In the genomic region with DNA sequence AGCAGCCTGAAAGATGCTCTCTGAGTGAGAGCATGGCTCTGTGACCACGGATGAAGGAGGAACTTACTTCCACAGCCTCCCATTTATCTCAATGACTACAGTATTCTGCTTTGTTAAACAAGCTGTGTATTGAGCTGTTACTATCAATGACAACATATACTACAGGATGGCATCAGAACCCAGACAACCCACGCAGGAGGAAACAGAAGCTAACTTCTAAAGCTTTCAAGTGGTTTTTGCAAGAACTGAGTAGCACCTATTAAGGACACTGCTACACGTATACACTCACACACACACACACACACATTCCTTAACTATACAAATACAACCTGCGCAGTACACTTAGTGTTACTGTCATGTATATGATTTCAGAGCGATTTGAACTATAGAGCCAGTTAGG, we compare ENCODE assay signal across 13 mouse cellular contexts.
"Had no signal": no experiment of that assay in that cellular context is flagged by ENCODE, and none has a peak within 500 bp of the region (broad histone marks: within the 10 kb centered on the region; RNA-seq: fewer than 3 reads in every experiment).

No protein-coding gene starts in this region.

- H3K9me3 ChIP-seq: liver, embryonic 13.5 days; midbrain, embryonic 15.5 days had no signal

- H3K4me3 ChIP-seq: layer of hippocampus, adult 2 months; liver, embryonic 13.5 days; midbrain, embryonic 15.5 days; myocyte had no signal

- H3K4me2 ChIP-seq: liver, embryonic 13.5 days; midbrain, embryonic 11.5 days; midbrain, embryonic 15.5 days had no signal

- H3K9ac ChIP-seq: liver, embryonic 13.5 days; midbrain, embryonic 15.5 days had no signal

- H3K27me3 ChIP-seq: liver, embryonic 13.5 days; midbrain, embryonic 15.5 days had no signal

- H3K36me3 ChIP-seq: midbrain, embryonic 15.5 days had no signal

- ATAC-seq: midbrain, embryonic 15.5 days had no signal

- H3K27ac ChIP-seq: kidney, postnatal 0 days; layer of hippocampus, adult 2 months; liver, embryonic 13.5 days; midbrain, embryonic 15.5 days had no signal

- DNase-seq: kidney, adult 2 months; kidney, postnatal 25 days; layer of hippocampus, adult 9-11 months; liver, embryonic 13.5 days; lung, adult 2 months; lung, postnatal 14 days; lung, postnatal 4 days; thymus, postnatal 25 days had no signal

- H3K4me1 ChIP-seq: liver, embryonic 13.5 days; midbrain, embryonic 15.5 days had no signal
